Mouse (Mus musculus) liver, embryonic 14.5 days (tissue): ENCODE results near the gene Chst11. TPM values are rescaled to one million over a fixed set of nuclear protein-coding genes. Genes with fewer than 3 reads are reported as not detected.
A peak's percentile ranks its signal among the peaks of the same experiment; 100 is the strongest.

ENCODE experiments used
- ATAC-seq: fragments of 200-750 bp; cut with Nextera tagmentation; 2 replicates; pipeline ENCODE4 v1.8.0; 2017; ENCODE audit warnings: moderate number of reproducible peaks, mild to moderate bottlenecking, moderate library complexity; ENCODE audit not compliant: insufficient read depth
- DNase-seq, 3 experiments: peaks; one replicate each; pipeline ENCODE4 v3.0.0-alpha.2; 2012 to 2013; ENCODE audit warnings: low read depth in 3 of 3, low spot score in 3 of 3
- H3K27ac ChIP-seq: fragments of 300-500 bp; sonication (generic); 2 replicates; pipeline ENCODE4 v1.5.1; 2014; ENCODE audit warnings: moderate library complexity, mild to moderate bottlenecking, control low read depth, inconsistent platforms
- H3K27me3 ChIP-seq: fragments of 300-500 bp; sonication (generic); 2 replicates; pipeline ENCODE4 v1.6.1; 2014; ENCODE audit warnings: mild to moderate bottlenecking, low read length, moderate library complexity; ENCODE audit not compliant: control insufficient read depth, insufficient read depth
- H3K36me3 ChIP-seq: fragments of 300-500 bp; sonication (generic); replicated peaks from 2 replicates; pipeline ENCODE4 v1.6.1; 2014; ENCODE audit warnings: low read depth; ENCODE audit not compliant: control insufficient read depth, insufficient read depth
- H3K4me1 ChIP-seq, 2 experiments: fragments of 200-500 bp in 1 of 2; fragments of 300-500 bp in 1 of 2; sonication (generic) in 1 of 2; replicated peaks; 2 replicates each; pipeline ENCODE4 v1.6.1; 2012 to 2014; ENCODE audit warnings: antibody characterized with exemption in 1 of 2, inconsistent platforms in 1 of 2, low read length in 1 of 2; ENCODE audit not compliant: control insufficient read depth in 2 of 2, insufficient read depth in 2 of 2
- H3K4me2 ChIP-seq: fragments of 300-500 bp; sonication (generic); 2 replicates; pipeline ENCODE4 v1.6.1; 2014; ENCODE audit warnings: low read depth, mild to moderate bottlenecking, control low read depth, moderate library complexity
- H3K4me3 ChIP-seq, 2 experiments: fragments of 200-500 bp in 1 of 2; fragments of 300-500 bp in 1 of 2; sonication (generic) in 1 of 2; 2 replicates each; pipeline ENCODE4 v1.5.1; 2012 to 2014; ENCODE audit warnings: low read depth in 2 of 2, low read length in 2 of 2, mild to moderate bottlenecking in 2 of 2, control low read depth in 1 of 2, inconsistent platforms in 1 of 2, moderate library complexity in 1 of 2; ENCODE audit not compliant: insufficient read depth in 1 of 2
- H3K9ac ChIP-seq: fragments of 300-500 bp; sonication (generic); replicated peaks from 2 replicates; pipeline ENCODE4 v1.6.1; 2014; ENCODE audit warnings: mild to moderate bottlenecking, control low read depth, moderate library complexity
- H3K9me3 ChIP-seq: fragments of 300-500 bp; sonication (generic); 2 replicates; pipeline ENCODE4 v1.6.1; 2016; ENCODE audit warnings: low read length, mixed read lengths; ENCODE audit not compliant: control insufficient read depth
- CTCF ChIP-seq: IDR thresholded peaks from 2 replicates; pipeline ENCODE4 v1.5.1; 2016; ENCODE audit warnings: antibody characterized with exemption, low read depth, control low read depth
- EP300 ChIP-seq: IDR thresholded peaks from 2 replicates; pipeline ENCODE4 v1.6.1; 2016; ENCODE audit warnings: antibody characterized with exemption, low read depth
- WGBS: fragments of 180-500 bp; shearing (Covaris S2); extraction: QIAGEN DNeasy Blood & Tissue Kit; methylation state at CpG from one replicate; pipeline ENCODE4 v1.1.7; 2014; ENCODE audit not compliant: insufficient replicate concordance; 5-methylcytosine and 5-hydroxymethylcytosine counted together
- polyA plus RNA-seq, 2 experiments: library from polyadenylated mRNA; depleted of rRNA in 1 of 2; stranded (reverse) in 1 of 2; unstranded in 1 of 2; fragments of >200 nt; fragmentation: Nextera tagmentation in 1 of 2; extraction: Ambion mirVana in 1 of 2; gene quantifications; 2 replicates each; pipeline versions ENCODE4 v1.2.1 to v1.2.3; 2012 to 2014

Chst11 gene
- polyA plus RNA-seq (2012; rRNA removed) (5.2 TPM in 2 replicates), polyA plus RNA-seq (2014; fragmentation: Nextera tagmentation; extraction: Ambion mirVana) (1.8 and 2.0 TPM in 2 replicates)

DNA sequence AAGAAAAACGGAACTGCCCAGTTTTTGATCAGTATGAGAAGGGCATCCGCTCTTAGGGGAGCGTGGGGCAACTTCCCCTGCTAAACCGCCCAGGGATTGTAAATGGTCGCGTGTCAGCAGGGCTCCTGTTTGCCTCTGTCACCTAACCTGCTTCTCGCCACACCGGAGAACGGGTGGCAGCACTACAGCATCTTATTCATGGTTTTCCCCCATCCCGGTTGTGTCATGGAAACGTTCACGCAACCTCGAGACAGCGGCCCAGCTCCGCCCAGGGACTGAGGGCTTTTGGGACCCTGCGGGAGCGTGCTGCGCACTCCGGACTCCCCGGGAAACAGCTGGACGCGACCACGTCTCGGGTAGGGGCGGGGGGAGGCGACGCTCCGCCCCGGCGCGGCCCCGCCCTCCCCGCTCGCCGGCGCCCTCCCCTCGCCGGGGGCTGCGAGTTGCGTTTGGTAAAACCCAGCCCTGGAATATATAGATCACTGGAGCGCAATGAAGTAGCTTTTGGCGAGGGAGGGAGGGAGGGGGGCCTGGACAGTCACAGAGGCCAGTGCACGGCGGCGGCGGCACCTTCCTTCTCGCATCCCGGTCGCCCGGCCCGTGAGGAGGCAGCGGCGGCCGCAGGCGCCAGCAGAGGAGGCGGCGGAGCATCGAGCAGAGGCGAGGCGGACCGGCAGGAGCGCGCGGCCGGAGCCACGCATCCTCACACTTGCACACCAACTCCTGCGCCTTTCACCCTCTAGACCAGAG is at the start of gene Chst11:
TSS of gene Chst11 (plus strand) at position 549 of the 750 bp plus-strand sequence.
- H3K9ac ChIP-seq: peak within 1 kb of the TSS; percentile 91
- WGBS: under 1% methylated on average over 62 of the region's 67 CpGs
- no peak for TF ChIP-seq CTCF
- no peak for TF ChIP-seq EP300
- peaks cover 24% of the 10 kb centered on the region for H3K27me3 ChIP-seq
- H3K4me2 ChIP-seq: peak within 1 kb of the TSS; percentile 95
- no peaks in the 10 kb centered on the region for H3K9me3 ChIP-seq
- peak; percentile 84 for ATAC-seq
- peaks cover 27 to 31% of the 10 kb centered on the region in 2 experiments for H3K4me1 ChIP-seq
- DNase-seq: peak in 1 of 3 experiments; percentile 46
- peak within 1 kb of the TSS; percentile 66 to 97 for H3K4me3 ChIP-seq
- no peaks in the 10 kb centered on the region for H3K36me3 ChIP-seq
- peak within 1 kb of the TSS; percentile 21 for H3K27ac ChIP-seq

DNA sequence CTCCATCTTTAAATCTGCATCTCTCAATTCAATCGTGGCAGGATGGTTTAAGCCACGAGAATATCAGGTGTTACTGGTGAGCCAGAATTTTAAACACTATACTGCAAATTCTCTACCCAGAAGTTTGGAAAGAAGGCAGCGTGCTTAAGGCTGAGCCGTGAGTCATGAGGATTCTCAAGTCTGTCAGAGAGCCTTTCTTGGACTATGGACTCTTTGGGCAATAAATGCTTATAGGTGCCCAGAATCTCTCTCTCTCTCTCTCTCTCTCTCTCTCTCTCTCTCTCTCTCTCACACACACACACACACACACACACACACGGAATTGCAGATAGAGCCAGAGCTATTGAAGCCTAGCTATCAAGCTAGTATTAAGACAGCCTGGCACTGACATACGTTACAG is 49.5 kb upstream of the Chst11 start:
- Histone ChIP-seq H3K36me3 (no peaks in the 10 kb centered on the region), H3K4me2 (no peak overlapping the region), H3K4me1 (no peaks in the 10 kb centered on the region), H3K4me3 (no peak overlapping the region), H3K9ac (no peak overlapping the region), H3K9me3 (no peaks in the 10 kb centered on the region), H3K27me3 (no peaks in the 10 kb centered on the region), H3K27ac (no peak overlapping the region)
- DNase-seq: no peak
- no peak for TF ChIP-seq CTCF
- no peak for ATAC-seq
- 57% methylated on average over 6 of the region's 6 CpGs for WGBS

DNA sequence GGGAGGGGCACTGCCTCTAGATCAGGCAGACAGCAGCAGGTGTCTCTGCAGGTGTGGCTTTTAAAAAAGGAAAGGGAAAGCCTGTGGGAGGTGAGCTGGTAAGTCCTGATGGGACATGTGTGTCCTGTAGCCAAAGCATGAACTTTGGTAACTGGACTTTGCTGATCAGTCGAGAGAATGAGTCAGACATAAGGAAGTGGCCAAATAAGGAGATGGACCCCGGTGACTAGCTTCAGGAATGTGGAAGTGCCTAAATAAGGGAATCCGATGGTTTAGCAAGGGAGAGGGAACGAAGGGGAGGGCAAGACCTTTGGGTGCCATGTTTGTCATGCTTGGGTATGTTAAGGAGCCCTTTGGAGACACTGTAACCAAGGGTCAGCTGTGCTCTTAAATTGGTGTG is 31.9 kb upstream of the Chst11 start:
- Histone ChIP-seq H3K27me3 (no peaks in the 10 kb centered on the region; the same call in 1 of the 2 replicates), H3K9ac (no peak overlapping the region), H3K4me1 (no peaks in the 10 kb centered on the region; a peak in 1 of 4 replicates), H3K4me3 (no peak overlapping the region), H3K9me3 (no peaks in the 10 kb centered on the region), H3K4me2 (no peak overlapping the region), H3K36me3 (no peaks in the 10 kb centered on the region), H3K27ac (no peak overlapping the region)
- TF ChIP-seq CTCF (no peak), EP300 (no peak)
- WGBS: 48% methylated on average over 4 of the region's 4 CpGs
- no peak for DNase-seq
- no peak for ATAC-seq

DNA sequence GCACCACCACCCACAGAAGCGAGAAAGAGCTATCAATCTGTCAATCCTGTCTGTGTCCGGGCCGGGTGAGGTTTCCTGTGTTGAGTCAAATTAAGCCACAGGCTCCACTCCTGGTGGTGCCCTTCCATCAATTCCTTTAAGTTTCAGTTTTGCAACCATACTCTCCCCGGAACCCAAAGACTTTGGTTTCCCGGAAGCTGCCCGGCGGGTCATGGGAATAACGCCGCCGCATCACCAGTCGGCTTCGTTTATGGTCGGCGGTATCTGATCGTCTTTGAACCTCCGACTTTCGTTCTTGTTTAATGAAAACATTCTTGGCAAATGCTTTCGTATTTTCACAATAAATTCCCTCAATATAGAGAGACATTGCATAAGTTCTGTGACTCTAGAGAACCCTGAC is 30.2 kb upstream of the Chst11 start:
- no peaks in the 10 kb centered on the region for H3K36me3 ChIP-seq
- no peaks in the 10 kb centered on the region; a peak in 1 of 4 replicates for H3K4me1 ChIP-seq
- H3K27ac ChIP-seq: no peak overlapping the region
- peak; percentile 69; the same call in 1 of the 2 replicates for ATAC-seq
- no peak overlapping the region for H3K9ac ChIP-seq
- WGBS: 67% methylated on average over 18 of the region's 18 CpGs
- H3K4me2 ChIP-seq: no peak overlapping the region
- H3K27me3 ChIP-seq: no peaks in the 10 kb centered on the region; the same call in 1 of the 2 replicates
- no peak for TF ChIP-seq EP300
- no peak for TF ChIP-seq CTCF
- no peaks in the 10 kb centered on the region for H3K9me3 ChIP-seq
- no peak overlapping the region for H3K4me3 ChIP-seq
- DNase-seq: no peak

DNA sequence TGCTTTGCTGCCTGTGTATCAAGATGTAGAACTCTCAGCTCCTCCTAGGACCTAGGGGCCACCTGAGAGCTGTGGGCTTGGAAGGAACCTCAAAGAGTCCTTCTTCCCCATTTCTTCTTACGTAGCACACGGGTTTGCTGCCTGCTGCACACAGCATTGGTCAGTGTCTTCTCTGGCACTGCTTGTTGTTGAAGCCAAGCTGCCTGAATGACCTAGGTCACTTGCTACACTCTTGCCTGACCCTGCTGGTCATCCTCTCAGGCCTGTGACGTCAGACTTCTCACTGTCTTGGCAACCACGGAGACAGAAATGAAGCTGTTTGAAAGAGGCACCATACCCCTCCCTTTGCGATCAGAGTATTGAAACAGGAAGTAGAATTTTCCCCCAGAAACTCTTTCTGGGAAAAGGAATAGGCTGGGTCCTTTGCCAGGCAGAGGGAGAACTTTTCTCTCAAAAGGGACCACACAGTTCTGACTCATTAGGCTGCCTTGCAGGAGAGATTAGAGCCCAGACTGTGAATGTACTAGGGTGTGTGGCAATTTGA is 27.0 kb upstream of the Chst11 start:
- TF ChIP-seq CTCF: no peak
- TF ChIP-seq EP300: no peak
- no peaks in the 10 kb centered on the region for H3K9me3 ChIP-seq
- no peak overlapping the region for H3K27ac ChIP-seq
- no peaks in the 10 kb centered on the region for H3K36me3 ChIP-seq
- H3K27me3 ChIP-seq: no peaks in the 10 kb centered on the region; the same call in 1 of the 2 replicates
- ATAC-seq: no peak
- DNase-seq: no peak
- H3K4me2 ChIP-seq: no peak overlapping the region
- peaks cover 10 to 19% of the 10 kb centered on the region in 2 experiments for H3K4me1 ChIP-seq
- H3K9ac ChIP-seq: no peak overlapping the region
- no peak overlapping the region for H3K4me3 ChIP-seq
- 26% methylated on average over 5 of the region's 5 CpGs for WGBS
